Mouse (Mus musculus): ENCODE measurements around the gene Ofd1. TPM values are rescaled to one million over a fixed set of nuclear protein-coding genes. Genes with fewer than 3 reads are reported as not detected.
A peak's percentile ranks its signal among the peaks of the same experiment; 100 is the strongest.

Gene Ofd1
- polyA plus RNA-seq, 1 experiment from 2014 or later = 5.5 TPM

DNA sequence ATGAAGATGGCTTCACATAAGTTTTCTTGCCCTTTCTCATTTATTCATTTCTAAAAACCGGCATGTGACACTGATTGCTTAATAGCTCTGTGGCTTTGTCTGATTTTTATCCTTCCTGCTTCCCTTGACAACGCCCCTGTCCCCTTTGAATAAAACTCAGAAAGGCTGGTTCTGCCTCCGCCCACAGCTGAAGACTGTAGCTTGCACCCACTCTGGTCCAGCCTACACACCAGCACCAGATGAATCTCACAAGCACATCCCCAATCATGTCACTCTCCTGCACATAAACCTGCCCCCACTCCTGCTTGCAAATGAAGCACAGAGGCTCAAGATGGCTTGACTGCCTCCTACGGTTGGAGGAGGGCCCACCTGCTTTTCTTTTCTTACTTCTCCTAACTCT lies 80.0 kb downstream of the Ofd1 start:
- no peaks in the 10 kb centered on the region for H3K27me3 ChIP-seq (replicated peaks)
- 75% methylated on average over 4 of the region's 4 CpGs for WGBS
- H3K4me1 ChIP-seq (replicated peaks) = no peaks in the 10 kb centered on the region
- no peak overlapping the region for H3K4me3 ChIP-seq
- no peaks in the 10 kb centered on the region for H3K36me3 ChIP-seq
- ATAC-seq (ENCODE audit: insufficient number of reproducible peaks, low FRiP score) = no peak
- H3K9me3 ChIP-seq (replicated peaks) = no peaks in the 10 kb centered on the region
- H3K4me2 ChIP-seq = no peak overlapping the region
- no peak overlapping the region for H3K27ac ChIP-seq (ENCODE audit: poor library complexity, severe bottlenecking)
- no peak overlapping the region for H3K9ac ChIP-seq

DNA sequence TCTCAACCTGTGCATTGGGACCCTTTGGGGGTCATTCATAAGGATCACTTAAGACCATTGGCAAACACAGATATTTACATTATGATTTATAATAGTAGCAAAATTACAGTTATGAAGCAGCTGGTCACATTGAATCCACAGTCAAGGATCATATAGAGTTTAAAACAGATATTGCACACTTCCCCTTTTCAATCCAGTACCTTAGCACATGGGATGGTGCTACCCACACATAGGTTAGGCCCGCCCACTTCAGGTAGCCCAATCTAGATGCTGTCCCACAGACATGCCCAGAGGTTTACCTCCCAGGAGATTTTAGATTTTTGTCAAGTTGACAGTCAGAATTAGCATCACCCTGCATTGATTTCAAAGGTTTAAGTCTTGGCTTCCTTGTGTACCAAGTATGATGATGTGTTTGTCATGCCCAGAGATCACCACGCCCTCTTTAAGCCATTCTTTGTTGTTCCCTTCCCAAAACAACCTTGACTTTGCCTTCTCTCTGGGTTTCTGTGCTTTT lies 80.5 kb downstream of the Ofd1 start:
- no peaks in the 10 kb centered on the region for H3K27me3 ChIP-seq (replicated peaks)

DNA sequence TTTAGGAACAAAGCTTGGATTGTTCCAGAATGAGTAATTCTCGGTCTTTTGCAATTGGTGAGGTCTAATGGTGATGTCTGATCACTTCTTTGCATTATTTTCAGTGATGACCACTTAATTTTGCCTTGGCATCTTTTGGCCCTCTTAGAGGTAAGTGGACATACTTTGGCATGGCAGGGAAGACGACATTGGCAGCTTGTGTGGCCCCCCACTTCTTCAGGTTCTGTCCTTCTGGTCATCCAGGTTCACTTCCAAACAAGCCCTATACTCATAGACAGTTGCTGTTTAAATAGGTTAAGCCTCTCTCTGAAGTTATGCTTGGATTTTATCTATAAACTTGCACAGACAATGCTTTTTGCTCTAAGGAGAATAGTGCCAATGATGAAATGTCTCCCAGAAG lies 81.5 kb downstream of the Ofd1 start:
- Histone ChIP-seq H3K36me3 (no peaks in the 10 kb centered on the region), H3K4me2 (no peak overlapping the region), H3K9ac (no peak overlapping the region), H3K27me3 (replicated peaks) (no peaks in the 10 kb centered on the region), H3K4me1 (replicated peaks) (no peaks in the 10 kb centered on the region), H3K27ac (ENCODE audit: poor library complexity, severe bottlenecking) (no peak overlapping the region), H3K9me3 (replicated peaks) (no peaks in the 10 kb centered on the region), H3K4me3 (no peak overlapping the region)
- no peak for ATAC-seq (ENCODE audit: insufficient number of reproducible peaks, low FRiP score)
- WGBS = 54% methylated on average over 2 of the region's 2 CpGs

More for the DNA sequence above, 80.5 kb downstream of the Ofd1 start:
- Histone ChIP-seq H3K4me3 (no peak overlapping the region), H3K4me1 (replicated peaks) (no peaks in the 10 kb centered on the region), H3K4me2 (no peak overlapping the region), H3K27ac (ENCODE audit: poor library complexity, severe bottlenecking) (no peak overlapping the region), H3K9ac (no peak overlapping the region), H3K9me3 (replicated peaks) (no peaks in the 10 kb centered on the region), H3K36me3 (no peaks in the 10 kb centered on the region)
- 66% methylated on average over 2 of the region's 2 CpGs for WGBS
- ATAC-seq (ENCODE audit: insufficient number of reproducible peaks, low FRiP score) = no peak

DNA sequence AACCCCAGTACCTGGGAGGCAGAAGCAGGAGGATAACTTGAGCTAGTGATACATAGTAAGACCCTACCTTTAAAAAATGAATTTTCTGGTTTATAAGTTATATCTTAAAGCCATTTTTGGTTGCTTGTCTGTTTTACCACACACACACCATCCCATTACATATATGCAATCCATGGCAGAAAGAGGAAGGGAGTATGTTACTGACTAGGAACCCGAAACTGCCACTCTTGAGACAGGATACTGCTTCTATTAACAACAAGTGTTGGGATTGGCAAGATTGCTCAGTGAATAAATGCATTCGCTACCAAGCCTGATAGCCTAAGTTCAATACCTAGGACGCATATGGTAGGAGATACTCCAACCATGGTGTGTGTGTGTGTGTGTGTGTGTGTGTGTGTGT lies 84.2 kb downstream of the Ofd1 start:
- Histone ChIP-seq H3K9me3 (replicated peaks) (no peaks in the 10 kb centered on the region), H3K36me3 (no peaks in the 10 kb centered on the region), H3K4me1 (replicated peaks) (no peaks in the 10 kb centered on the region), H3K9ac (no peak overlapping the region), H3K27me3 (replicated peaks) (no peaks in the 10 kb centered on the region), H3K27ac (ENCODE audit: poor library complexity, severe bottlenecking) (no peak overlapping the region), H3K4me2 (no peak overlapping the region), H3K4me3 (no peak overlapping the region)
- 82% methylated on average over 3 of the region's 3 CpGs for WGBS
- no peak for ATAC-seq (ENCODE audit: insufficient number of reproducible peaks, low FRiP score)

DNA sequence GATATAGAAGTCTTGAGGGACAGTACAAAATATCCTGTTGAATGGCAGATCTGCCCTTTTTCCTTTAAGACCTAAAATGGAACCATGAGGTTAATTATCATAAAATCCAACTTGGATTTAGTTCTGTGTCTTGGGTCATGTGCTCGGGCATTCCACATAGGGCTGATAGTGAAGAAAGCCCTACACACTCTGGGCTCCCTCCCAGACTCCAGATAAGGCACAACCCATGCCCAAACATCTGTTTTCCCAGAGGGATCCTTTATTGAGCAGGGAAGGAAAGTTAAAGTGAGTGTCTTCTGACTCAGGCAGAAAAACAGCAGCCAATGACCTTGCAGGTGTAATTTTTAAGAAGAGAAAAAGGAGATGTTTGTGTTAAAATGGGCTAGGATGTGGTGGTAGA lies 85.6 kb downstream of the Ofd1 start:
- ATAC-seq (ENCODE audit: insufficient number of reproducible peaks, low FRiP score) = no peak
- H3K27ac ChIP-seq (ENCODE audit: poor library complexity, severe bottlenecking) = no peak overlapping the region
- 54% methylated on average over 1 of the region's 1 CpGs for WGBS
- no peaks in the 10 kb centered on the region for H3K4me1 ChIP-seq (replicated peaks)
- H3K9me3 ChIP-seq (replicated peaks) = no peaks in the 10 kb centered on the region
- H3K36me3 ChIP-seq = no peaks in the 10 kb centered on the region
- no peak overlapping the region for H3K9ac ChIP-seq
- no peaks in the 10 kb centered on the region for H3K27me3 ChIP-seq (replicated peaks)
- no peak overlapping the region for H3K4me3 ChIP-seq
- H3K4me2 ChIP-seq = no peak overlapping the region

DNA sequence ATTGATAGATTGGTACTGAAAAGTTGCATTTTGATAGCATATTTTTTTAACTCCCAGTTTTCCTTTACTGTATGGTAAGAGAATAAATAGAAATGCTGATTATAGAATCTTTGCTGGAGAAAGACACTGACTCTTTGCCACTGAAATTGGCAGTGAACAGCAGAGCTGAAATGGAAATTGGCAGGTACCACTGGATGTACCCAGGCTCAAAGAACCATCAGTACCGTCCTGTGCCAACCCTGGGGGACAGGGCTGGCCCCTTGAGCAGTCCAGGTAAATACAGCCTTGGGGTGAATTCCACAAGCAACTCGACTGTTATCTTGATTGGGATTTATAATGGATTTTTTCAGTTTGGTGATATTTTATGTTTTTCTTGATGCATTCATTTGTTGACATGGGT lies 87.1 kb downstream of the Ofd1 start:
- no peak overlapping the region for H3K9ac ChIP-seq
- H3K9me3 ChIP-seq (replicated peaks) = no peaks in the 10 kb centered on the region
- no peak overlapping the region for H3K27ac ChIP-seq (ENCODE audit: poor library complexity, severe bottlenecking)
- no peaks in the 10 kb centered on the region for H3K4me1 ChIP-seq (replicated peaks)
- H3K36me3 ChIP-seq = no peaks in the 10 kb centered on the region
- no peak for ATAC-seq (ENCODE audit: insufficient number of reproducible peaks, low FRiP score)
- H3K4me2 ChIP-seq = no peak overlapping the region
- WGBS = 55% methylated on average over 2 of the region's 2 CpGs
- H3K27me3 ChIP-seq (replicated peaks) = no peaks in the 10 kb centered on the region
- H3K4me3 ChIP-seq = no peak overlapping the region

DNA sequence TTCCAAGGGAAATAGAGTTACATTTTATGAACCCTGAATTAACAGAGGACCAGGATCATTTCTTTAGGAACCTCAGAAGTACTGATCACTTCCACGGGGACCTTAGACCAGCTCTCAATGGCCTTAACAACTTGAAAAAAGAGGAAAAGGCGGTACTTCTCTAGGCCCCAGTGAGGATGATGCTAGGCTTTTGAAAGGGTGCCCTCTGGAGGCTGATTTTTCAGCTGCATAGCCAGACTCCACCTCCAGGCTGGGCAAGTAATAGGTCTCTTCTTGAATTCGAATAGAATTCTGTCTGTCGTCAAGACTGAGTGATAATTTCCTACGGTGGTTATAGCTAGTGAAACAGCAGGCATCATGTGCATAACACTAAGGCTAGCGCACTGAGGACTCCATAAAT lies 88.7 kb downstream of the Ofd1 start:
- H3K9ac ChIP-seq = no peak overlapping the region
- no peaks in the 10 kb centered on the region for H3K9me3 ChIP-seq (replicated peaks)
- no peaks in the 10 kb centered on the region for H3K27me3 ChIP-seq (replicated peaks)
- 21% methylated on average over 6 of the region's 6 CpGs for WGBS
- H3K27ac ChIP-seq (ENCODE audit: poor library complexity, severe bottlenecking) = no peak overlapping the region
- no peak for ATAC-seq (ENCODE audit: insufficient number of reproducible peaks, low FRiP score)
- H3K4me2 ChIP-seq = no peak overlapping the region
- H3K4me1 ChIP-seq (replicated peaks) = no peaks in the 10 kb centered on the region
- H3K4me3 ChIP-seq = no peak overlapping the region
- H3K36me3 ChIP-seq = no peaks in the 10 kb centered on the region

DNA sequence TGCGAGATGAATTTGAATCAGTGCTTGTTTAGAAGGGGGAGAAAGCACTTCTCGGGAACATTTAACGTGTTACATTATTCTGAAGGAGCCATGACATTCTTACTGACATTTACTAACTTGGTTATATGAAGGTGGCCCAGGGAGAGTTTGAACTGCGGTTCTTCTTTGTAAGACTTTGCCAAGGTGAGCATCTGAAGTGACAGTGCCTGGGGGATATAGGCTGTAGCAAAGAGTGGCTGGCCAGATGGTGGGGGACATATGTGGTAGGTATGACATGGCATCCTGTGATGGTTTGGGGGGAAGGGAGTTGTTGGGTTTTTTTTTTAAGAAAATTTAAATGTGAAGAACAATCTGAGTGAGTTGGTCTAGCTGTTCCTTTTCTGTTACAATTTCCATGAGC lies 91.9 kb downstream of the Ofd1 start:
- no peak overlapping the region for H3K27ac ChIP-seq (ENCODE audit: poor library complexity, severe bottlenecking)
- 73% methylated on average over 4 of the region's 4 CpGs for WGBS

DNA sequence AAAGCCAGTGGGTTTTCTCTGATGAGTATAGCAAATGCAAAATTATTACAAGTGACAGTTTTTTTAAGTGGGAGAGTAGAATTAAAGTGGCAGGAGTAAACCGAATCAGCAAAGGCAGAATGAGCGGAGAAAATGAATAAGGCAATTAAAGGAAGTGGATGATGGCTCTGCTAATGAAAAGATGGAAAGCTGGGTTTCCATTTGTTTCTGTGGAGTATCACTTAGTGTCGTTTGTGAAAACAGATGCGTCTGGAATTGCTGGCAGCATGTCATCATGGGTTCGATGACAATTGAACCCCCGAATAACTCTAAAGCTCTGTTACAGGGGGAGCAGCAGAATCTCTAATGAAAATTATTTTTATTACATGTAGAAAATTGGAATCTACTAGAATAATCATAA lies 92.4 kb downstream of the Ofd1 start:
- Histone ChIP-seq H3K4me2 (no peak overlapping the region), H3K9me3 (replicated peaks) (no peaks in the 10 kb centered on the region), H3K4me1 (replicated peaks) (no peaks in the 10 kb centered on the region), H3K27me3 (replicated peaks) (no peaks in the 10 kb centered on the region), H3K27ac (ENCODE audit: poor library complexity, severe bottlenecking) (no peak overlapping the region), H3K9ac (no peak overlapping the region), H3K4me3 (no peak overlapping the region), H3K36me3 (no peaks in the 10 kb centered on the region)
- no peak for ATAC-seq (ENCODE audit: insufficient number of reproducible peaks, low FRiP score)
- WGBS = 82% methylated on average over 6 of the region's 6 CpGs

More for the DNA sequence above, 91.9 kb downstream of the Ofd1 start:
- Histone ChIP-seq H3K4me3 (no peak overlapping the region), H3K9ac (no peak overlapping the region), H3K36me3 (no peaks in the 10 kb centered on the region), H3K27me3 (replicated peaks) (no peaks in the 10 kb centered on the region), H3K4me1 (replicated peaks) (no peaks in the 10 kb centered on the region), H3K4me2 (no peak overlapping the region), H3K9me3 (replicated peaks) (no peaks in the 10 kb centered on the region)
- ATAC-seq (ENCODE audit: insufficient number of reproducible peaks, low FRiP score) = no peak

DNA sequence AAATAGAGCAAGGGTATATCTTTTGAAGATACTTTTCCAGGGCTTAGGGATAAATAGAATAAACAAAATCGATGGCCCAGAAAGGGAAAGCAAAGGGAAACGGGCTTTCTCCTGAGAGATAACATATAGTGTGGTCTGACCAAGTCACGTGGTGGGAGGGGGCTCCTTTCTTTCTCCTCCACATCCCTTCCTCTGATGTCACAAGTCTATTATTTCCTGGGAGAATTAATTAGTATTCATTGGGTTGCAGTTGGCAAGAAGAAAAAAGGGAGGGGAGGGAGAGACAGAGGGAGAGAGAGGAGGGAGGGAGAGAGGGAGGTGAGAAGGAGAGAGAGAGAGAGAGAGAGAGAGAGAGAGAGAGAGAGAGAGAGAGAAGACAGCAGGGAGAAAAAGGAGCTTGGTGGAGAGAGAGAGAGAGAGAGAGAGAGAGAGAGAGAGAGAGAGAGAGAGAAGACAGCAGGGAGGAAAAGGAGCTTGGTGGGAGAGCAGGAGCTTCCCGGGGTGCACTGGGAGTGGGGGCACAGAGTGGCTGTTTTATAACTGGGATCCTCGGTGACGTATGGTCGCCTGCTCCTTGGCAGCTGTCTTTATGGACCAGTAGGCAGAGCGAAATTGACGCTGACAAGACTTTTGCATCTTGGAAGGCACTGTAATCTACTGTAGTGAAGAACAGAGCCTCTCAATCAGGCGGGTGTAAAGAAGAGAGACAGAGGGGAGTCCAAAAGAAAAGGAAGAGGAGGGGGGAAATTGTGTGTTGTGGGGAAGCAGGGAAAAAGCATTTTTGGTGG lies 96.1 kb downstream of the Ofd1 start:
- Histone ChIP-seq H3K27ac (ENCODE audit: poor library complexity, severe bottlenecking) (no peak overlapping the region), H3K4me2 (peak overlapping the region; percentile 61), H3K36me3 (no peaks in the 10 kb centered on the region), H3K9me3 (replicated peaks) (no peaks in the 10 kb centered on the region), H3K9ac (peak overlapping the region; percentile 51), H3K27me3 (replicated peaks) (no peaks in the 10 kb centered on the region), H3K4me3 (peak overlapping the region; percentile 27), H3K4me1 (replicated peaks) (no peaks in the 10 kb centered on the region)
- no peak for ATAC-seq (ENCODE audit: insufficient number of reproducible peaks, low FRiP score)
- WGBS = 22% methylated on average over 10 of the region's 10 CpGs

DNA sequence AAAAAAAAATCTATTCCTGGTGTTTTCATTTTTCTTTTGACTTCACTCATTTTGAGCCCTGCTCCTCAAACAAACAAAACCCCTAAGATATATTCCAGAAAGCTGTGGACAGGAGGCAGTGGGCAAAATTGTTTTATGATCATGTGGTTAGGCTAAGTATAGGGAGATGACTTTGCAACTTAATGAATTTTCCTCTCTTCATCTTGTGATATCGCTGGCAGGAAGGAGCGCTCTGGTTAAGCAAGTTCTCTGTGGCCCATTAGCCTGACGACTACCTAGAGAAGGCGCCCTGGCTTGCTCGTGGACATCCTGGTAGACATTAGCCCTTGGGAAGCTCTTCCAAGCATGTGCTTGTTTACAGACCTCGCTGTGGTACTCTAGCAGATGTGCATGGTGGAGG lies 98.7 kb downstream of the Ofd1 start:
- Histone ChIP-seq H3K27ac (ENCODE audit: poor library complexity, severe bottlenecking) (no peak overlapping the region), H3K9me3 (replicated peaks) (no peaks in the 10 kb centered on the region), H3K4me1 (replicated peaks) (no peaks in the 10 kb centered on the region), H3K36me3 (no peaks in the 10 kb centered on the region), H3K27me3 (replicated peaks) (no peaks in the 10 kb centered on the region), H3K4me2 (no peak overlapping the region), H3K4me3 (no peak overlapping the region), H3K9ac (no peak overlapping the region)
- no peak for ATAC-seq (ENCODE audit: insufficient number of reproducible peaks, low FRiP score)
- 79% methylated on average over 6 of the region's 6 CpGs for WGBS

Measured in heart, embryonic 12.5 days (tissue).